Mouse (Mus musculus) small intestine, adult 2 months (tissue): ENCODE results near the gene B4galt7.

ENCODE experiments used
- CTCF ChIP-seq: fragments of 200-500 bp; IDR thresholded peaks from 2 replicates; pipeline ENCODE4 v1.5.1; 2012; ENCODE audit warnings: low read depth, mild to moderate bottlenecking, control low read depth, inconsistent platforms, low read length, moderate library complexity, mixed read lengths; ENCODE audit not compliant: insufficient replicate concordance, insufficient read length; ENCODE audit errors: extremely low read depth
- POLR2A ChIP-seq: fragments of 200-500 bp; IDR thresholded peaks from 2 replicates; pipeline ENCODE4 v1.6.1; 2012; ENCODE audit warnings: low read depth, mild to moderate bottlenecking, control low read depth, inconsistent platforms, low read length, moderate library complexity

GRCm38 (mm10) chr13:55619328-55619727 is 19.6 kb downstream of the B4galt7 start:
- no peak for TF ChIP-seq CTCF
- no peak for TF ChIP-seq POLR2A
